8 mouse cellular contexts compared by ENCODE assay signal in genomic region chr13:23586099-23586939, GRCm38 (mm10). TPM values are rescaled to one million over a fixed set of nuclear protein-coding genes. Genes with fewer than 3 reads are reported as not detected.
A peak's percentile ranks its signal among the peaks of the same experiment; 100 is the strongest.
DNase-seq lines count a peak whose midpoint lies in the region; ATAC-seq lines count a peak whose summit lies in the region.

No protein-coding gene starts in this region.

- H3K27me3 ChIP-seq in embryonic facial prominence, embryonic 10.5 days (replicated peaks; ENCODE audit: low read depth, poor library complexity, severe bottlenecking), result no peaks in the 10 kb centered on the region
- H3K27me3 ChIP-seq in intestine, embryonic 16.5 days (replicated peaks; ENCODE audit: control insufficient read depth, insufficient read depth, low read length), result no peaks in the 10 kb centered on the region
- no peaks in the 10 kb centered on the region for H3K27me3 ChIP-seq in neural tube, embryonic 12.5 days (replicated peaks)

- peak overlapping the region; percentile 94 for H3K27ac ChIP-seq in embryonic facial prominence, embryonic 10.5 days (replicated peaks)
- peak overlapping the region; percentile 95 for H3K27ac ChIP-seq in intestine, embryonic 16.5 days (ENCODE audit: low read length)
- peak overlapping the region; percentile 53; the same call in 1 of the 2 replicates for H3K27ac ChIP-seq in neural tube, embryonic 12.5 days

- peak overlapping the region; percentile 65 for H3K4me2 ChIP-seq in intestine, embryonic 16.5 days (ENCODE audit: low read depth, low read length)
- H3K4me2 ChIP-seq in neural tube, embryonic 12.5 days (replicated peaks), result peak overlapping the region; percentile 71

- DNase-seq in thymus, postnatal 25 days, result peak; percentile 27
- no peak for DNase-seq in thymus, postnatal 10 days (ENCODE audit: low spot score in 2 of 2)
- DNase-seq in embryonic facial prominence, embryonic 10.5 days (ENCODE audit: low spot score), result peak; percentile 34
- no peak for DNase-seq in urinary bladder, postnatal 25 days (ENCODE audit: low spot score)
- DNase-seq in cerebellum, adult 11-12 months, result no peak

- no peaks in the 10 kb centered on the region for H3K9me3 ChIP-seq in embryonic facial prominence, embryonic 10.5 days
- no peaks in the 10 kb centered on the region for H3K9me3 ChIP-seq in intestine, embryonic 16.5 days (ENCODE audit: control insufficient read depth, low read length)
- H3K9me3 ChIP-seq in neural tube, embryonic 12.5 days, result no peaks in the 10 kb centered on the region

- H3K9ac ChIP-seq in intestine, embryonic 16.5 days (ENCODE audit: low read depth, low read length), result peak overlapping the region; percentile 64
- H3K9ac ChIP-seq in neural tube, embryonic 12.5 days, result peak overlapping the region; percentile 51; the same call in 1 of the 2 replicates

- H3K4me1 ChIP-seq in embryonic facial prominence, embryonic 10.5 days, result peaks cover 30% of the 10 kb centered on the region
- peaks cover 16% of the 10 kb centered on the region for H3K4me1 ChIP-seq in intestine, embryonic 16.5 days (ENCODE audit: control insufficient read depth, insufficient read depth, low read length)
- peaks cover 27% of the 10 kb centered on the region for H3K4me1 ChIP-seq in neural tube, embryonic 12.5 days

- no peaks in the 10 kb centered on the region for H3K36me3 ChIP-seq in embryonic facial prominence, embryonic 10.5 days (replicated peaks)
- no peaks in the 10 kb centered on the region for H3K36me3 ChIP-seq in intestine, embryonic 16.5 days (ENCODE audit: control insufficient read depth, insufficient read depth, low read length)
- H3K36me3 ChIP-seq in neural tube, embryonic 12.5 days, result no peaks in the 10 kb centered on the region

- ATAC-seq in intestine, embryonic 16.5 days, result no peak
- ATAC-seq in neural tube, embryonic 12.5 days (ENCODE audit: low FRiP score, low read depth), result no peak
- no peak for ATAC-seq in frontal cortex, adult (ENCODE audit: low TSS enrichment)

- WGBS in embryonic facial prominence, embryonic 10.5 days, result 3% methylated on average over 22 of the region's 22 CpGs
- WGBS in intestine, embryonic 16.5 days, result 2% methylated on average over 22 of the region's 22 CpGs
- 1% methylated on average over 22 of the region's 22 CpGs for WGBS in neural tube, embryonic 12.5 days

- peak overlapping the region; percentile 65 for H3K4me3 ChIP-seq in embryonic facial prominence, embryonic 10.5 days
- H3K4me3 ChIP-seq in intestine, embryonic 16.5 days (ENCODE audit: low read length), result peak overlapping the region; percentile 42
- H3K4me3 ChIP-seq in neural tube, embryonic 12.5 days, result peak overlapping the region; percentile 13; the same call in 1 of the 2 replicates

RNA-seq across cellular contexts. Expression of gene Hist1h4d, which starts 4.9 kb away (rescaled TPM):
- 97.2 and 97.7 TPM in 2 replicates for polyA plus RNA-seq in embryonic facial prominence, embryonic 10.5 days (2016; fragmentation: Nextera tagmentation; extraction: Ambion mirVana)
- 61.7 and 73.9 TPM in 2 replicates for polyA plus RNA-seq in intestine, embryonic 16.5 days (2015; fragmentation: Nextera tagmentation; extraction: Ambion mirVana)
- polyA plus RNA-seq in neural tube, embryonic 12.5 days (2016; fragmentation: Nextera tagmentation; extraction: Ambion mirVana), result 65.8 and 97.5 TPM in 2 replicates

RNA-seq across cellular contexts. Expression of gene Hist1h3d, which starts 10.8 kb away (rescaled TPM):
- 9.3 and 10.5 TPM in 2 replicates for polyA plus RNA-seq in embryonic facial prominence, embryonic 10.5 days (2016; fragmentation: Nextera tagmentation; extraction: Ambion mirVana)
- polyA plus RNA-seq in intestine, embryonic 16.5 days (2015; fragmentation: Nextera tagmentation; extraction: Ambion mirVana), result 3.8 and 4.8 TPM in 2 replicates
- polyA plus RNA-seq in neural tube, embryonic 12.5 days (2016; fragmentation: Nextera tagmentation; extraction: Ambion mirVana), result 3.8 and 4.9 TPM in 2 replicates

RNA-seq across cellular contexts. Expression of gene Hist1h2ad, which starts 12.1 kb away (rescaled TPM):
- polyA plus RNA-seq in embryonic facial prominence, embryonic 10.5 days (2016; fragmentation: Nextera tagmentation; extraction: Ambion mirVana), result 0.97 and 3.8 TPM in 2 replicates
- 0.65 and 2.7 TPM in 2 replicates for polyA plus RNA-seq in intestine, embryonic 16.5 days (2015; fragmentation: Nextera tagmentation; extraction: Ambion mirVana)
- polyA plus RNA-seq in neural tube, embryonic 12.5 days (2016; fragmentation: Nextera tagmentation; extraction: Ambion mirVana), result 0.86 and 2.8 TPM in 2 replicates

RNA-seq across cellular contexts. Expression of gene Hist1h2bf, which starts 12.3 kb away (rescaled TPM):
- 4.0 and 4.8 TPM in 2 replicates for polyA plus RNA-seq in embryonic facial prominence, embryonic 10.5 days (2016; fragmentation: Nextera tagmentation; extraction: Ambion mirVana)
- 0.62 and 2.1 TPM in 2 replicates for polyA plus RNA-seq in intestine, embryonic 16.5 days (2015; fragmentation: Nextera tagmentation; extraction: Ambion mirVana)
- polyA plus RNA-seq in neural tube, embryonic 12.5 days (2016; fragmentation: Nextera tagmentation; extraction: Ambion mirVana), result 3.4 and 6.6 TPM in 2 replicates

RNA-seq across cellular contexts. Expression of gene Hist1h2bg, which starts 15.1 kb away (rescaled TPM):
- polyA plus RNA-seq in embryonic facial prominence, embryonic 10.5 days (2016; fragmentation: Nextera tagmentation; extraction: Ambion mirVana), result 7.0 and 9.8 TPM in 2 replicates
- polyA plus RNA-seq in intestine, embryonic 16.5 days (2015; fragmentation: Nextera tagmentation; extraction: Ambion mirVana), result 8.7 and 8.8 TPM in 2 replicates
- polyA plus RNA-seq in neural tube, embryonic 12.5 days (2016; fragmentation: Nextera tagmentation; extraction: Ambion mirVana), result 8.8 and 11.8 TPM in 2 replicates

Comparison
In these comparisons a context has a peak if more than half of its experiments do, and no peak if none do; other contexts are left out.
1. DNase-seq: peak in thymus, postnatal 25 days (single experiment) and embryonic facial prominence, embryonic 10.5 days (single experiment); none in thymus, postnatal 10 days (0 of 2), urinary bladder, postnatal 25 days (single experiment) and cerebellum, adult 11-12 months (single experiment).
2. H3K4me3 ChIP-seq: peak in every context shown above with its lines; median percentile 65 in embryonic facial prominence, embryonic 10.5 days; 42 in intestine, embryonic 16.5 days; 13 in neural tube, embryonic 12.5 days.
3. Peak in every context shown above with its lines, with median percentiles within 50 percentile points of each other: H3K27ac ChIP-seq.